Comparison of ENCODE assay signal across 8 mouse cellular contexts in the genomic region with DNA sequence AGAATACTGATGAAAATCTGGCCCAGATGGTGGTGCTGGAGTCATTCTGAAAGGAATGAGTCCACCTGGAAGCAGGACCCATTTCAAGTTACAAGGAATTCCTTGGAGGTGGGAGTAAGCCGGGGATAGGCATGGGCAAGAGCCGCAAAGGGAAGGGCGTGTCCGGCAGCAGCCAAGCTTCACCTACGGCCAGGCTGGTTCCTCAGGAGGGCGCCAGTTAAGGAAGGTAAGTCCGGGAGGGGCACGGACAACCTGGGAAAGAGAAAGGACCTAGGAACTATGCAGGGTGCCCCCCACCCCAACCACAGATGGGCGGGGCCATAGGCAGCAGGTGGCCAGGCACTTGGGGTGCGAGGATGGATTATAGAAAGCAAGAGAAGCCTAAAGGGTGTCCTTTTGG. TPM values are rescaled to one million over a fixed set of nuclear protein-coding genes. Genes with fewer than 3 reads are reported as not detected.
DNase-seq lines count a peak whose midpoint lies in the region; ATAC-seq lines count a peak whose summit lies in the region.

No protein-coding gene starts in this region.

- peak overlapping the region; percentile 98 for H3K4me2 ChIP-seq in kidney, embryonic 16.5 days (replicated peaks; ENCODE audit: low read depth, low read length)
- H3K4me2 ChIP-seq in midbrain, embryonic 11.5 days: peak overlapping the region; percentile 99

- H3K36me3 ChIP-seq in forebrain, embryonic 10.5 days (replicated peaks): no peaks in the 10 kb centered on the region
- no peaks in the 10 kb centered on the region for H3K36me3 ChIP-seq in kidney, embryonic 16.5 days (ENCODE audit: insufficient read depth, low read length)
- H3K36me3 ChIP-seq in midbrain, embryonic 11.5 days (ENCODE audit: control insufficient read depth, insufficient read depth, low read length): no peaks in the 10 kb centered on the region

- WGBS in forebrain, embryonic 10.5 days: 4% methylated on average over 10 of the region's 10 CpGs
- WGBS in kidney, embryonic 16.5 days: 4% methylated on average over 10 of the region's 10 CpGs
- WGBS in midbrain, embryonic 11.5 days: 6% methylated on average over 10 of the region's 10 CpGs

- ATAC-seq in kidney, embryonic 16.5 days (ENCODE audit: low FRiP score, low TSS enrichment): no peak
- ATAC-seq in midbrain, embryonic 11.5 days (ENCODE audit: low FRiP score): no peak
- no peak for ATAC-seq in monocyte, adult 5-6 weeks (replicated peaks; ENCODE audit: insufficient number of reproducible peaks, low FRiP score, low TSS enrichment, poor library complexity, severe bottlenecking)
- ATAC-seq in granulocyte monocyte progenitor cell, adult 5-6 weeks (replicated peaks; ENCODE audit: poor library complexity, severe bottlenecking): no peak

- H3K9ac ChIP-seq in kidney, embryonic 16.5 days (replicated peaks; ENCODE audit: low read length): peak overlapping the region; percentile 74
- H3K9ac ChIP-seq in midbrain, embryonic 11.5 days (ENCODE audit: low read length): peak overlapping the region; percentile 72

- peaks cover 36% of the 10 kb centered on the region for H3K4me1 ChIP-seq in forebrain, embryonic 10.5 days
- peaks cover 16% of the 10 kb centered on the region; the same call in 1 of the 2 replicates for H3K4me1 ChIP-seq in kidney, embryonic 16.5 days (ENCODE audit: insufficient read depth, low read length)
- H3K4me1 ChIP-seq in midbrain, embryonic 11.5 days (ENCODE audit: control insufficient read depth, insufficient read depth, low read length): peaks cover 13% of the 10 kb centered on the region

- DNase-seq in kidney, adult 8-10 months: peak; percentile 20 to 32
- no peak for DNase-seq in kidney, postnatal 14 days
- DNase-seq in T-cell, adult 2 months (ENCODE audit: low spot score): peak; percentile 6
- no peak for DNase-seq in forebrain, embryonic 10.5 days (ENCODE audit: extremely low spot score, low spot score)
- no peak for DNase-seq in midbrain, embryonic 11.5 days (ENCODE audit: low spot score, missing footprints)

- H3K9me3 ChIP-seq in forebrain, embryonic 10.5 days: no peaks in the 10 kb centered on the region
- H3K9me3 ChIP-seq in kidney, embryonic 16.5 days (ENCODE audit: low read length): no peaks in the 10 kb centered on the region
- H3K9me3 ChIP-seq in midbrain, embryonic 11.5 days (ENCODE audit: control insufficient read depth, low read length): no peaks in the 10 kb centered on the region

- H3K27ac ChIP-seq in forebrain, embryonic 10.5 days: peak overlapping the region; percentile 87; the same call in 1 of the 2 replicates
- H3K27ac ChIP-seq in kidney, embryonic 16.5 days (ENCODE audit: low read length): no peak overlapping the region
- H3K27ac ChIP-seq in midbrain, embryonic 11.5 days (ENCODE audit: low read depth, low read length): no peak overlapping the region

- H3K4me3 ChIP-seq in forebrain, embryonic 10.5 days: peak overlapping the region; percentile 83
- H3K4me3 ChIP-seq in kidney, embryonic 16.5 days (ENCODE audit: low read length): peak overlapping the region; percentile 77
- H3K4me3 ChIP-seq in midbrain, embryonic 11.5 days (ENCODE audit: low read depth, low read length): peak overlapping the region; percentile 74

- H3K27me3 ChIP-seq in forebrain, embryonic 10.5 days (ENCODE audit: poor library complexity, severe bottlenecking): peaks cover 49% of the 10 kb centered on the region
- no peaks in the 10 kb centered on the region for H3K27me3 ChIP-seq in kidney, embryonic 16.5 days (ENCODE audit: insufficient read depth, low read length)
- peaks cover 19% of the 10 kb centered on the region for H3K27me3 ChIP-seq in midbrain, embryonic 11.5 days (ENCODE audit: control insufficient read depth, insufficient read depth, low read length)

RNA-seq across cellular contexts. Expression of gene Garnl3, which starts 1.8 kb away (rescaled TPM):
- 8.6 and 9.1 TPM in 2 replicates for polyA plus RNA-seq in forebrain, embryonic 10.5 days (2016; fragmentation: Nextera tagmentation; extraction: Ambion mirVana)
- polyA plus RNA-seq in kidney, embryonic 16.5 days (2015; fragmentation: Nextera tagmentation; extraction: Ambion mirVana): 10.9 and 13.6 TPM in 2 replicates
- polyA plus RNA-seq in midbrain, embryonic 11.5 days (2014; fragmentation: Nextera tagmentation; extraction: Ambion mirVana): 12.8 and 13.6 TPM in 2 replicates
- 1.6 to 2.6 TPM in 2 of 3 replicates, not detected in the other for total RNA-seq in monocyte, adult 5-6 weeks (2017)
- total RNA-seq in granulocyte monocyte progenitor cell, adult 5-6 weeks (2014; fragmentation: Nextera tagmentation): not detected in 2 replicates
- total RNA-seq in granulocyte monocyte progenitor cell, adult 5-6 weeks (2017): 0.13 TPM in 1 of 2 replicates, not detected in the other

Comparison
In these comparisons a context has a peak if more than half of its experiments do, and no peak if none do; other contexts are left out.
1. DNase-seq: peak in kidney, adult 8-10 months (2 of 2) and T-cell, adult 2 months (single experiment); none in kidney, postnatal 14 days (single experiment), forebrain, embryonic 10.5 days (single experiment) and midbrain, embryonic 11.5 days (single experiment).
2. Peak in every context shown above with its lines, with median percentiles within 50 percentile points of each other: H3K4me3 ChIP-seq.